Mouse (Mus musculus): ENCODE data around the gene Btbd9. TPM values are rescaled to one million over a fixed set of nuclear protein-coding genes. Genes with fewer than 3 reads are reported as not detected.

The Btbd9 gene
- total and polyA plus RNA-seq, 2 experiments from 2014 or later = 85.5 to 138 TPM

GRCm38 (mm10) chr17:30221677-30222076 is 354.6 kb downstream of the Btbd9 start:
- ATAC-seq (ENCODE audit: low FRiP score) = no peak
- Histone ChIP-seq H3K36me3 (ENCODE audit: insufficient read depth, low read length) (peaks cover 12% of the 10 kb centered on the region; the same call in 1 of the 2 replicates), H3K9ac (replicated peaks; ENCODE audit: low read length, poor library complexity, severe bottlenecking) (no peak overlapping the region), H3K4me2 (ENCODE audit: low read depth, low read length, poor library complexity, severe bottlenecking) (no peak overlapping the region), H3K4me1 (ENCODE audit: insufficient read depth, low read length) (peaks cover 17% of the 10 kb centered on the region), H3K27ac (ENCODE audit: low read depth, low read length) (no peak overlapping the region), H3K27me3 (ENCODE audit: insufficient read depth, low read length) (no peaks in the 10 kb centered on the region), H3K4me3 (ENCODE audit: low read depth, low read length) (no peak overlapping the region), H3K9me3 (ENCODE audit: low read length) (no peaks in the 10 kb centered on the region)
- no peak for TF ChIP-seq CTCF (IDR thresholded peaks at IDR 0.05)
- no peak for DNase-seq (ENCODE audit: low spot score)
- WGBS = 76% methylated on average over 14 of the region's 14 CpGs

- H3K4me1 ChIP-seq (ENCODE audit: insufficient read depth, low read length) = no peaks in the 10 kb centered on the region
- DNase-seq (ENCODE audit: low spot score) (no peak), ATAC-seq (ENCODE audit: low FRiP score) (no peak)
- peaks cover 16% of the 10 kb centered on the region; the same call in 1 of the 2 replicates for H3K36me3 ChIP-seq (ENCODE audit: insufficient read depth, low read length)
- no peak overlapping the region for H3K27ac ChIP-seq (ENCODE audit: low read depth, low read length)
- no peaks in the 10 kb centered on the region for H3K9me3 ChIP-seq (ENCODE audit: low read length)
- H3K9ac ChIP-seq (replicated peaks; ENCODE audit: low read length, poor library complexity, severe bottlenecking) = no peak overlapping the region
- 57% methylated on average over 4 of the region's 4 CpGs for WGBS
- no peaks in the 10 kb centered on the region for H3K27me3 ChIP-seq (ENCODE audit: insufficient read depth, low read length)
- no peak overlapping the region for H3K4me3 ChIP-seq (ENCODE audit: low read depth, low read length)
- no peak overlapping the region for H3K4me2 ChIP-seq (ENCODE audit: low read depth, low read length, poor library complexity, severe bottlenecking)
- TF ChIP-seq CTCF (IDR thresholded peaks at IDR 0.05) = no peak
Measured at GRCm38 (mm10) chr17:30215741-30216140, 360.5 kb downstream of the Btbd9 start.

GRCm38 (mm10) chr17:30214393-30214792 is 361.9 kb downstream of the Btbd9 start:
- no peak for ATAC-seq (ENCODE audit: low FRiP score)
- peaks cover 15% of the 10 kb centered on the region for H3K36me3 ChIP-seq (ENCODE audit: insufficient read depth, low read length)
- 88% methylated on average over 6 of the region's 6 CpGs for WGBS
- no peak overlapping the region for H3K4me2 ChIP-seq (ENCODE audit: low read depth, low read length, poor library complexity, severe bottlenecking)
- DNase-seq (ENCODE audit: low spot score) = no peak
- no peak overlapping the region for H3K27ac ChIP-seq (ENCODE audit: low read depth, low read length)
- H3K9me3 ChIP-seq (ENCODE audit: low read length) = no peaks in the 10 kb centered on the region
- H3K27me3 ChIP-seq (ENCODE audit: insufficient read depth, low read length) = no peaks in the 10 kb centered on the region
- no peaks in the 10 kb centered on the region for H3K4me1 ChIP-seq (ENCODE audit: insufficient read depth, low read length)
- no peak overlapping the region for H3K4me3 ChIP-seq (ENCODE audit: low read depth, low read length)
- TF ChIP-seq CTCF (IDR thresholded peaks at IDR 0.05) = no peak
- H3K9ac ChIP-seq (replicated peaks; ENCODE audit: low read length, poor library complexity, severe bottlenecking) = no peak overlapping the region

- H3K9ac ChIP-seq (replicated peaks; ENCODE audit: low read length, poor library complexity, severe bottlenecking) = no peak overlapping the region
- DNase-seq (ENCODE audit: low spot score) (no peak), ATAC-seq (ENCODE audit: low FRiP score) (no peak)
- no peak overlapping the region for H3K4me3 ChIP-seq (ENCODE audit: low read depth, low read length)
- H3K27me3 ChIP-seq (ENCODE audit: insufficient read depth, low read length) = no peaks in the 10 kb centered on the region
- H3K4me1 ChIP-seq (ENCODE audit: insufficient read depth, low read length) = no peaks in the 10 kb centered on the region
- H3K27ac ChIP-seq (ENCODE audit: low read depth, low read length) = no peak overlapping the region
- TF ChIP-seq CTCF (IDR thresholded peaks at IDR 0.05) = no peak
- H3K36me3 ChIP-seq (ENCODE audit: insufficient read depth, low read length) = peaks cover 16% of the 10 kb centered on the region
- no peaks in the 10 kb centered on the region for H3K9me3 ChIP-seq (ENCODE audit: low read length)
- WGBS = 93% methylated on average over 5 of the region's 5 CpGs
- no peak overlapping the region for H3K4me2 ChIP-seq (ENCODE audit: low read depth, low read length, poor library complexity, severe bottlenecking)
Measured at GRCm38 (mm10) chr17:30213371-30213770, 362.9 kb downstream of the Btbd9 start.

GRCm38 (mm10) chr17:30212647-30213046 is 363.6 kb downstream of the Btbd9 start:
- H3K27ac ChIP-seq (ENCODE audit: low read depth, low read length) = peak overlapping the region; percentile 26; the same call in 1 of the 2 replicates
- no peak overlapping the region for H3K4me2 ChIP-seq (ENCODE audit: low read depth, low read length, poor library complexity, severe bottlenecking)
- ATAC-seq (ENCODE audit: low FRiP score) (no peak), DNase-seq (ENCODE audit: low spot score) (no peak)
- no peaks in the 10 kb centered on the region for H3K9me3 ChIP-seq (ENCODE audit: low read length)
- peaks cover 13% of the 10 kb centered on the region for H3K36me3 ChIP-seq (ENCODE audit: insufficient read depth, low read length)
- no peaks in the 10 kb centered on the region for H3K27me3 ChIP-seq (ENCODE audit: insufficient read depth, low read length)
- H3K4me1 ChIP-seq (ENCODE audit: insufficient read depth, low read length) = no peaks in the 10 kb centered on the region
- 60% methylated on average over 12 of the region's 12 CpGs for WGBS
- no peak overlapping the region for H3K4me3 ChIP-seq (ENCODE audit: low read depth, low read length)
- H3K9ac ChIP-seq (replicated peaks; ENCODE audit: low read length, poor library complexity, severe bottlenecking) = no peak overlapping the region
- TF ChIP-seq CTCF (IDR thresholded peaks at IDR 0.05) = no peak

GRCm38 (mm10) chr17:30210936-30211335 is 365.4 kb downstream of the Btbd9 start:
- Histone ChIP-seq H3K4me3 (ENCODE audit: low read depth, low read length) (no peak overlapping the region), H3K4me1 (ENCODE audit: insufficient read depth, low read length) (peaks cover 4% of the 10 kb centered on the region), H3K36me3 (ENCODE audit: insufficient read depth, low read length) (peaks cover 12% of the 10 kb centered on the region), H3K27me3 (ENCODE audit: insufficient read depth, low read length) (no peaks in the 10 kb centered on the region), H3K9ac (replicated peaks; ENCODE audit: low read length, poor library complexity, severe bottlenecking) (no peak overlapping the region), H3K9me3 (ENCODE audit: low read length) (no peaks in the 10 kb centered on the region), H3K27ac (ENCODE audit: low read depth, low read length) (no peak overlapping the region), H3K4me2 (ENCODE audit: low read depth, low read length, poor library complexity, severe bottlenecking) (no peak overlapping the region)
- no peak for ATAC-seq (ENCODE audit: low FRiP score)
- no peak for DNase-seq (ENCODE audit: low spot score)
- TF ChIP-seq CTCF (IDR thresholded peaks at IDR 0.05) = no peak
- WGBS = 92% methylated on average over 6 of the region's 6 CpGs

All from midbrain, postnatal 0 days (tissue).